Mouse (Mus musculus) G1E (cell line): ENCODE results near the gene Atxn1l. TPM values are rescaled to one million over a fixed set of nuclear protein-coding genes. Genes with fewer than 3 reads are reported as not detected.

Source experiments
- ATAC-seq: 2 replicates; pipeline ENCODE4 v1.8.0; 2016; ENCODE audit warnings: mild to moderate bottlenecking; ENCODE audit not compliant: insufficient number of reproducible peaks, poor library complexity, low FRiP score, severe bottlenecking; ENCODE audit errors: extremely low read depth
- DNase-seq: peaks from one replicate; pipeline ENCODE4 v3.0.0; 2012; ENCODE audit warnings: low spot score
- H3K27me3 ChIP-seq: 2 replicates; pipeline ENCODE4 v1.6.1; 2012; ENCODE audit warnings: mild to moderate bottlenecking, low read length, inconsistent platforms; ENCODE audit not compliant: insufficient read depth
- H3K36me3 ChIP-seq: replicated peaks from 2 replicates; pipeline ENCODE3; 2012; ENCODE audit warnings: mild to moderate bottlenecking, inconsistent platforms
- H3K4me1 ChIP-seq: 2 replicates; pipeline ENCODE4 v1.6.1; 2012; ENCODE audit warnings: low read depth, low read length, inconsistent platforms, mixed read lengths; ENCODE audit not compliant: insufficient read depth
- H3K4me3 ChIP-seq: 2 replicates; pipeline ENCODE4 v1.5.1; 2012; ENCODE audit warnings: low read depth, mild to moderate bottlenecking, inconsistent platforms, low read length, moderate library complexity, mixed read lengths
- H3K9me3 ChIP-seq: replicated peaks from 2 replicates; pipeline ENCODE4 v1.6.1; 2012; ENCODE audit warnings: inconsistent platforms
- CTCF ChIP-seq: IDR thresholded peaks from 2 replicates; pipeline ENCODE4 v1.5.1; 2012; ENCODE audit warnings: low read depth, low read length, inconsistent platforms, mixed read lengths
- GATA1 ChIP-seq: IDR thresholded peaks from 2 replicates; pipeline ENCODE4 v1.6.1; 2012; ENCODE audit warnings: borderline replicate concordance, low read length, inconsistent platforms, mixed read lengths
- POLR2AphosphoS5 ChIP-seq: IDR thresholded peaks from 2 replicates; pipeline ENCODE4 v1.6.1; 2012; ENCODE audit warnings: low read depth, low read length, inconsistent platforms; ENCODE audit not compliant: insufficient replicate concordance
- TAL1 ChIP-seq: conservative IDR thresholded peaks from 2 replicates; pipeline ENCODE4 v1.6.1; 2012; ENCODE audit warnings: low read depth, low read length, inconsistent platforms, mixed read lengths
- polyA plus RNA-seq: library from polyadenylated mRNA; stranded (reverse); fragments of >175 nt; gene quantifications from 2 replicates; pipeline ENCODE4 v1.2.3, GENCODE M21; 2012
- total RNA-seq, 2 experiments: library from RNA; stranded (forward) in 1 of 2; stranded (reverse) in 1 of 2; fragments of 200-1000 nt in 1 of 2; fragments of >200 nt in 1 of 2; fragmentation: Nextera tagmentation in 1 of 2; gene quantifications; 2 replicates each; pipeline ENCODE4 v1.2.3; 2014 to 2017

Gene Atxn1l
- total and polyA plus RNA-seq, 3 experiments, result 20.7 to 36.8 (median 29.5) TPM

GRCm38 (mm10) chr8:109681535-109681934 is 56.0 kb downstream of the Atxn1l start:
- peaks cover 86% of the 10 kb centered on the region for H3K36me3 ChIP-seq
- H3K27me3 ChIP-seq, result no peaks in the 10 kb centered on the region
- no peak for DNase-seq
- ATAC-seq, result no peak
- TF ChIP-seq CTCF (no peak), TAL1 (no peak), POLR2AphosphoS5 (no peak), GATA1 (no peak)
- H3K4me3 ChIP-seq, result no peak overlapping the region
- peaks cover 4% of the 10 kb centered on the region; the same call in 1 of the 2 replicates for H3K4me1 ChIP-seq
- H3K9me3 ChIP-seq, result no peaks in the 10 kb centered on the region

Other genes starting within 250 kb of the Atxn1l start
- gene Pmfbp1, start 243.7 kb downstream of the Atxn1l start, total RNA-seq (2014; fragmentation: Nextera tagmentation), result not detected in 2 replicates
- 0.05 TPM in 1 of 2 replicates, not detected in the other for gene Pmfbp1, start 243.7 kb downstream of the Atxn1l start, total RNA-seq (2017)
- not detected in 2 replicates for gene Pmfbp1, start 243.7 kb downstream of the Atxn1l start, polyA plus RNA-seq
- 16.3 and 22.9 TPM in 2 replicates for gene Dhx38, start 171.9 kb downstream of the Atxn1l start, total RNA-seq (2014; fragmentation: Nextera tagmentation)
- 36.1 and 37.5 TPM in 2 replicates for gene Dhx38, start 171.9 kb downstream of the Atxn1l start, total RNA-seq (2017)
- gene Dhx38, start 171.9 kb downstream of the Atxn1l start, polyA plus RNA-seq, result 26.8 and 34.1 TPM in 2 replicates
- 9.6 and 10.5 TPM in 2 replicates for gene Txnl4b, start 171.8 kb downstream of the Atxn1l start, total RNA-seq (2014; fragmentation: Nextera tagmentation)
- gene Txnl4b, start 171.8 kb downstream of the Atxn1l start, total RNA-seq (2017), result 20.3 TPM in 2 replicates
- 6.1 and 8.1 TPM in 2 replicates for gene Txnl4b, start 171.8 kb downstream of the Atxn1l start, polyA plus RNA-seq
- not detected in 2 replicates for gene Hp, start 158.6 kb downstream of the Atxn1l start, total RNA-seq (2014; fragmentation: Nextera tagmentation)
- not detected in 2 replicates for gene Hp, start 158.6 kb downstream of the Atxn1l start, total RNA-seq (2017)
- gene Hp, start 158.6 kb downstream of the Atxn1l start, polyA plus RNA-seq, result 0.24 and 0.28 TPM in 2 replicates
- 22.6 and 24.6 TPM in 2 replicates for gene Dhodh, start 129.1 kb downstream of the Atxn1l start, total RNA-seq (2014; fragmentation: Nextera tagmentation)
- gene Dhodh, start 129.1 kb downstream of the Atxn1l start, total RNA-seq (2017), result 23.7 and 29.4 TPM in 2 replicates
- 110 and 117 TPM in 2 replicates for gene Dhodh, start 129.1 kb downstream of the Atxn1l start, polyA plus RNA-seq
- gene Pkd1l3, start 123.2 kb downstream of the Atxn1l start, total RNA-seq (2014; fragmentation: Nextera tagmentation), result 23.9 and 30.0 TPM in 2 replicates
- gene Pkd1l3, start 123.2 kb downstream of the Atxn1l start, total RNA-seq (2017), result 7.0 and 11.2 TPM in 2 replicates
- 2.2 and 3.5 TPM in 2 replicates for gene Pkd1l3, start 123.2 kb downstream of the Atxn1l start, polyA plus RNA-seq
- gene Ist1, start 44.5 kb downstream of the Atxn1l start, total RNA-seq (2014; fragmentation: Nextera tagmentation), result 55.1 and 69.7 TPM in 2 replicates
- 88.4 and 92.4 TPM in 2 replicates for gene Ist1, start 44.5 kb downstream of the Atxn1l start, total RNA-seq (2017)
- 23.4 and 25.8 TPM in 2 replicates for gene Ist1, start 44.5 kb downstream of the Atxn1l start, polyA plus RNA-seq
- gene Zfp821, start 32.2 kb downstream of the Atxn1l start, total RNA-seq (2014; fragmentation: Nextera tagmentation), result 4.7 and 7.9 TPM in 2 replicates
- 10.4 and 12.0 TPM in 2 replicates for gene Zfp821, start 32.2 kb downstream of the Atxn1l start, total RNA-seq (2017)
- 4.7 and 5.1 TPM in 2 replicates for gene Zfp821, start 32.2 kb downstream of the Atxn1l start, polyA plus RNA-seq
- gene Ap1g1, start 40.8 kb upstream of the Atxn1l start, total RNA-seq (2014; fragmentation: Nextera tagmentation), result 114 and 127 TPM in 2 replicates
- gene Ap1g1, start 40.8 kb upstream of the Atxn1l start, total RNA-seq (2017), result 76.0 and 87.5 TPM in 2 replicates
- 49.3 and 73.7 TPM in 2 replicates for gene Ap1g1, start 40.8 kb upstream of the Atxn1l start, polyA plus RNA-seq
- gene Phlpp2, start 130.8 kb upstream of the Atxn1l start, total RNA-seq (2014; fragmentation: Nextera tagmentation), result 9.5 and 15.0 TPM in 2 replicates
- gene Phlpp2, start 130.8 kb upstream of the Atxn1l start, total RNA-seq (2017), result 4.8 and 6.5 TPM in 2 replicates
- 2.9 and 3.7 TPM in 2 replicates for gene Phlpp2, start 130.8 kb upstream of the Atxn1l start, polyA plus RNA-seq
- gene Marveld3, start 224.5 kb upstream of the Atxn1l start, total RNA-seq (2014; fragmentation: Nextera tagmentation), result not detected in 2 replicates
- gene Marveld3, start 224.5 kb upstream of the Atxn1l start, total RNA-seq (2017), result 0.16 TPM in 1 of 2 replicates, not detected in the other
- gene Marveld3, start 224.5 kb upstream of the Atxn1l start, polyA plus RNA-seq, result not detected in 2 replicates